Mouse (Mus musculus) right cerebral cortex, postnatal 4 days (tissue): ENCODE measurements at regions not wholly inside any gene's neighbourhood (a gene's known extent, or its start where the extent isn't known, plus 50 kb on each side); places are given as distances from the start of the nearest gene placed in this dataset.

Experiments used
- DNase-seq: peaks from one replicate; pipeline ENCODE4 v3.0.0-alpha.2; 2022

DNA sequence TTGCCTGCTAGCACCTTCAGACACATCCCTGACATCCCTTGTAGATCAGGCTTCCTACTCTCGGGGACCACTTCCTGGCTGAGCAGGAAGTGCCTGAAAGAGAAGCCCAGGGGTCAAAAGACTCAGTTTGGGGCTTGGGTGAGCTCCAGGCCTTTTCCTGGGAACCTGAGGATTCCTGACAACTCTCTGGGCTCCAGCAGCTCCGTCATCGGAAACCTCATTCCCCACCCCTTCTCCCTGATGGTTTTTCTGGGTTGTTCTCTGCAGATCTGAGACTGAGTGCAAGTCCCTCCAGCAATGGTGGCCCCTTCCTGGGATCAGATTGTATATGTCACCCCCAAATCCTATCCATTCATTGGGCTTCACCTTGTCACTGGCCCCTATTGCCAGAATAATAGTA lies 213.5 kb upstream of the Zfp637 start:
- no peak for DNase-seq

DNA sequence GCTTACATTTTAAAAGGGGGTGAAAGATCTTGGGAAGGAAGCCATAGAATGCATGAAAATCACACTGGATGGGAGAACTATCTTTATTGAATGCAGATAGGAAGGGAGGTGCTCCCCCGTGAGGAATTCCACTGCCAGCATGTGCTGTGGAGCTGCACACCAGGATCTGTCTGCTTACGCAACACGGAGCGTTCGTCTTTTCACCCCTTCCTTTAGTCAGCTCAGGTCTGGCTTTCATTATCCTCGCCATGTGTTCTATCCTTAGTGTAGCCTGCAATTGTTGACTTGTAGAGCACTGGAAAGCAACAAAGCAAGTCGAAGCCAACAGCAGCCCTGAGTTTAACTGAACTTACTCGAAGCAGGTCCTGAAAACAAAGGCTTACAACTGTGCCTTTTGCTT lies 194.4 kb upstream of the Zfp637 start:
- DNase-seq = no peak

- DNase-seq = no peak
These were observed 190.4 kb upstream of the Zfp637 start for GRCm38 (mm10) chr6:117650541-117650940.

DNA sequence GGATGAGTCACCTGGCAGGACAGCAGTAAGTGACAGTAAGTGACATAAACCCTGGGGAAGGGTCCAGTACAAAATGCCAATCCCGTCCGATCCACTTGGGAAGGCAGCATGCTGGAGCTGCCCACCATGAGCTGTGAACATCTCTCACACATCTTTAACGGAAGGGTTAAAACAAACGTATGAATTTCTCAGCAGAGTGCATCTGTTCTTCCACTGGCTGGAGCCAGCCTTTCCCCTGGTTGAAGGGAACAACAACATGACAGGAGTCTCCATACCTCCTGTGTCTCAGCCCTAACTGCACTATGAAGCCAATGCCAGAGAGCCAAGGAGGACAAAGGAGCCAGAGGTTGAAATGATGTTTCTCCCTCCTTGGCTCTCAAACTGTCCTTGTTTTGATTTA lies 189.4 kb upstream of the Zfp637 start:
- DNase-seq = no peak

- DNase-seq = no peak
These were observed 189.0 kb upstream of the Zfp637 start for GRCm38 (mm10) chr6:117652012-117652411.

- DNase-seq = no peak
These were observed 188.1 kb upstream of the Zfp637 start for GRCm38 (mm10) chr6:117652917-117653316.

DNA sequence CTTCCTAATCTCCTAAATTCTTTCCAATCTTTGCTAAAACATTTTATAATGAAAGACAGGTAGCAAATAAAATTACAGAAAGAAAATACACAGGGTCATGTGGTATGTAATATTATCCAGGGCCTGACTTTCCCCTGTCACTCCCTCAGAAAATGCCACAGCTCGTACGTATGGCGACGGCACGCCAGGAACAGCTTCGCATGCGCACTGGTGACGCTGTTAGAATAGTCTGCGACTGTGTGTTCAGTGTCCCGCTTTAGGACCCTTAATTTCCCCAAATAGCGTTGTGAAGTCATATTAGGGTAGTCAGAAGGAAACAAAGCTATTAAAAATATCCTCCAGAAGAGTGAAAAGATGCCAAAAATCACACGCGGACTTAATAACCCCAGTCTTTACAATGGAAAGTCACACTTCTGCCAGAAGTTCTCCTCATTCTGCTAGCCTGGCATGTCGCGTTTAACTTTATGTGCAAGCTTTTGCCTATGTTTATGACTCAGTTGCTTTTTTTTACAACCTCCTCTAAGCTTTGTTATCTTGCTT lies 187.0 kb upstream of the Zfp637 start:
- no peak for DNase-seq

- DNase-seq = no peak
These were observed 185.0 kb upstream of the Zfp637 start for GRCm38 (mm10) chr6:117655986-117656385.

GRCm38 (mm10) chr6:117660576-117660975 lies 180.4 kb upstream of the Zfp637 start:
- DNase-seq = no peak

- DNase-seq = no peak
These were observed 178.3 kb upstream of the Zfp637 start for GRCm38 (mm10) chr6:117662635-117663034.

DNA sequence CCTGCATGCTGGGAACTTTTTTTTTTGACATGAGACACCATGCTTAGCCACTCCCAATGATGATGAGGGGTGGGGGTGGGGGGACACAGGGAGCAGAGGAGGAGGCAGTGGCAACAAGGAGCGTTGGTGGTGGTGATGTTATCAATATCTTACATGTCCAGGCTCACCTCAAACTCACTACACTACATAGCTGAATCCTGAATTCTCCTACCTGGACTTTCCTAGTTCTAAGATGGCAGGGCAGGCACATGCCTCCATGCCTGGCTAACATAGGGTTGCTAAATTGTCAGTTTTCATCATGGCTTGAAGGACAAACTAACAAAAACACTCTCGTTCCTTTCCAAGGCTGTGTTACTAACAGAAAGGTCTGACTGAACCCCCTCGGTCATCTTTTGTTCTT lies 170.6 kb upstream of the Zfp637 start:
- no peak for DNase-seq

DNA sequence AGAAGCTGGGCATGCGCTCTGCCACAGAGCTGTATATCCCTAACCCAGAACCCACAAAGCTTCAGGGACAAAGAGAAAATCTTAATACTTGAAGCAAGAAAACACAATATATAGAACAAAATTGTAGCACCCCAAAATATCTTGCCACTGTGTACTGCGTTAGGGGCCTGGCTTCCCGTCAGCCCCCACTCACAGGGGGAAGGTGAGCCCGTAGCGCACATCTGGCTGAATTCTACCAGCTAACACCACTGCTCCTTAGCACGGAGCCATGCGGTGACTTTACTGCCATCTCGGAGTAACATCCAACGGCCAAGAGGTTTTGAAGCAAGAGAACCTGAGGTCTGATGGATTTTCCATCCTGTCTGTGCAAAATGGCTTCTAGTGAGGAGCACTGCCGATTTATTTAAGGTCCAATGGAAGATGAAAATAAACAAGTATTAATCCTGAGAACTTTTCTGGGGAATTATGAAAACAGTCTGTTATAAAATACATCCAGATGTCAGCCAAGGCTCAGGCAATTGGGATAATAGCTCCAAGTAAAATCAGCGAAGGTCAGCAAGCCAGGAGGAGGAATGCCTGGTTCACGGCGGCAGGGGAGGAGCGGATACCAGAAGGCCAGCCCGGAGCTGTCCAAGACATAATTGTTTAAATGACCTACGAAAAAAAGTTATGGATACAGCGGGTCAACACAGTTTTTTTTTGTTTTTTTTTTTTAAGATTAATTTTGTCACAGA lies 170.0 kb upstream of the Zfp637 start:
- no peak for DNase-seq

GRCm38 (mm10) chr6:117675059-117675800 lies 165.8 kb upstream of the Zfp637 start:
- DNase-seq = peak; percentile 19

DNA sequence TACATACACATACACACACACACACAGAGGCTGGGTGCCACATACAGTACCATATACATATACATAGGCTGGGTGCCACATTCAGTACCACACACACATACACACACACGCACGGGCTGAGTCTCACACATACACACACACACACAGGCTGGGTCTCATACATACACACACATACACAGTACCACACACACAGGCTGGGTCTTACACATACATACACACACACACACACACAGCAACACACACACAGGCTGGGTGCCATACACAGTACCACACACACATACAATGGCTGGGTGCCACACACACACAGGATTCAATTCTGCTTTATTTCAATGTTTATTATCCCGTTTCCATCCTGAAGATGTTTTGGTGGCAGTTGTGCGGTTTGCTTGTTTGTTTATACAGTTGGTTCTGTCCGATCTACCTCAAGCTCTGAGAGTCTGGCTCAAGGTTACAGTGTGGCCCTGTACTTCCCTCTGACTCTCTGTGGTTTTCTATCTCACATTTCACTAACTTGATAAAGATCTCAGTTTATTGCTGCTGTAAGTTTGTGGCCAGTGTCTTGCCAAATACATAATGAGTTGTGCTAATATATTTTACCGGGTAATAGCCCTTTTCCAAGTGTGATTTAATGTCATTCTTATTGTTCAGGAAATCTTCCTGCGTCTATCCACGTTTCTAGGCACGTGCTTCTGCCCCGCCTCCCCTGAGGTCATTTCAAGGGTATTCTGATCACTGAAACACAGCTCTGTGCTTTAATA lies 164.7 kb upstream of the Zfp637 start:
- DNase-seq = no peak

DNA sequence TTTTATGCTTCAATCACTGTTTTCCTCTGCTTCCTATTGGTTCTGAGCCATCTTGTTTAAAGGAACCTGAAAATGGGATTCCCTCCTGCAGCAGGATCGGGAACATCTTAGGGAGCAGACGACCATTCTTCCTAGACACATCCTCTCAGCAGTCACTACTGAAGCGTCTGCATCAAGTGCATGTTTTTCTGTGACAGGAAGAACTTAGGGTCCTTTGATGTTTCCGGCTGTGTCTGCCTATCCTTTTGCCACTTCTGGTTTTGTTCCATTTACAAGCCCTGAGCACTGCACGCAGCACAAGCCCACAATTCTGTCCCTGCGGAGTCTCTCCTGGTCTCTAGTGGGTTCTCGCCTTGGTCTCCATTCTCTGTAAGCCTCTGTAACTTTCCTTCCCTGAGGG lies 163.9 kb upstream of the Zfp637 start:
- DNase-seq = no peak

GRCm38 (mm10) chr6:117677821-117678220 lies 163.2 kb upstream of the Zfp637 start:
- no peak for DNase-seq

GRCm38 (mm10) chr6:117678276-117678675 lies 162.7 kb upstream of the Zfp637 start:
- DNase-seq = no peak

DNA sequence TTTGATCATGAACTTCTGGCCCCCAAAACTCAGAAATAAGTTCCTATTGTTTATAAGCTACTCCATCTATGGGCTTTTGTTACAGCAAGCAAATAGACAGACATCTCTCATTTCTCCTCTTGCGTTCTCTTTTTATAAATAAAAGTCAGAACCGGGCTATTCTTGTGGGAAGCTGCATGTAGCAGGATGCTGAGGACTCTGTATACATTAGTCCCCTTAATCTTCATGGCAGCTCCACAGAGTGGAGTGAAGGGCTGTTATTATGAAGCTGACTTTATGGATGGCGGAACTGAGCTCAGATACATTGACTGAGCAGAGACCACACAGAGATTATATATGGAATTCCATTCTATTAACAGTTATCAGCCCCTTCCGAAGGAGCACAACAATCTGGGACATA lies 162.1 kb upstream of the Zfp637 start:
- no peak for DNase-seq

- DNase-seq = no peak
These were observed 154.8 kb upstream of the Zfp637 start for GRCm38 (mm10) chr6:117686212-117686611.

DNA sequence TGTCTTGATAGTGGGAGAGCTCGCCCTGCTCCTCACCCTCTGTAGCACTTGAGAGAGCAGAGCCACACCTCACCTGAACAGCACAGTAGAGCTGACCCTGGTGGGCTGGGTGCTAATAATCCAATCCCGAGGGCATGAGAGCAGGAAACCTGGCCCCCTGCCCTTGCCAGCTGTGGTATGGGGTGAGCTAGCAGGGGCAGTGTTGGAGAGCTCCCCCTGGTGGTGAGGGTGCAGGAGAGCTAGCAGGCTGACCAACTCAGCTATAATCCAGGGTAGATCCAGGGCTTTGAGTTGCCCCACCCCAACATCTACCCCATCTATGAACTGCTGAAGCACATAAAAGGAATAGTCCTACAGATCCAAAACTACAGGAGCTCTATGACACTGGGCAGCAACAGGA lies 153.9 kb upstream of the Zfp637 start:
- DNase-seq = peak; percentile 34

- no peak for DNase-seq
These were observed 152.3 kb upstream of the Zfp637 start for GRCm38 (mm10) chr6:117688664-117689178.

DNA sequence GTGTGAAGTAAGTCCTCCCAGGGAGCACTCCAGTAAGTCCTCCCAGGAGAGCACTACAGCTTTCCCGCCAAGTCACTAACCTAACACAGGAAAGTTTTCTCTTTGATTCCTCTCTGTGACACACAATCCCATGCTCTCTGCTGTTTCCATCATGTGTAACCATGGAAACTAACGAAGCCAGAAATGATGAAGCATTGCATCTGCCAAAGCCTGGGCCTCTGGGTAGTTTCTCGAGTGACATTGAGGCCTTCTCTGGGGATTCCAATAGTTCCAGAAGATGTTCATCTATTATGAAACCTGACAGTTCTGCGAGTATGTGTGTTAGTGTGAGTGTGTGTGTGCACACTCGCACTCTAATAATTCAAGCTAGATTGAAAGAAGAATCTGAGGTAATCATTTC lies 140.7 kb upstream of the Zfp637 start:
- no peak for DNase-seq

- no peak for DNase-seq
These were observed 139.4 kb upstream of the Zfp637 start for GRCm38 (mm10) chr6:117701547-117701946.
